ENCODE assay signal across 31 mouse cellular contexts in genomic region chr2:76042210-76042609, GRCm38 (mm10).
DNase-seq lines count a peak whose midpoint lies in the region; ATAC-seq and TF ChIP-seq lines count a peak whose summit lies in the region.
"Had no signal": no experiment of that assay in that cellular context is flagged by ENCODE, and none has a peak within 500 bp of the region (broad histone marks: within the 10 kb centered on the region; RNA-seq: fewer than 3 reads in every experiment).

No protein-coding gene starts in this region.

- H3K9ac ChIP-seq in MEL (ENCODE audit: control insufficient read depth, low read depth, low read length, poor library complexity, severe bottlenecking), result no peak overlapping the region
- H3K9ac ChIP-seq in liver, embryonic 12.5 days, result no peak overlapping the region
- no peak overlapping the region for H3K9ac ChIP-seq in liver, postnatal 0 days (replicated peaks)
- H3K9ac ChIP-seq: embryonic facial prominence, embryonic 12.5 days; heart, embryonic 12.5 days; hindbrain, embryonic 15.5 days; neural tube, embryonic 12.5 days had no signal

- H3K4me3 ChIP-seq in MEL (ENCODE audit: control insufficient read depth in 1 of 2, insufficient read depth in 1 of 2, low read depth in 2 of 2, low read length in 2 of 2), result no peak overlapping the region
- no peak overlapping the region for H3K4me3 ChIP-seq in liver, embryonic 12.5 days
- no peak overlapping the region for H3K4me3 ChIP-seq in liver, postnatal 0 days (ENCODE audit: low read depth, low read length)
- H3K4me3 ChIP-seq: embryonic facial prominence, embryonic 12.5 days; heart, embryonic 12.5 days; hindbrain, embryonic 15.5 days; myocyte; neural tube, embryonic 12.5 days had no signal

- ATAC-seq in common myeloid progenitor, adult 5-6 weeks (replicated peaks; ENCODE audit: low read depth, poor library complexity, severe bottlenecking), result peak; percentile 96
- peak; percentile 59 for ATAC-seq in liver, embryonic 12.5 days
- ATAC-seq in liver, postnatal 0 days, result peak; percentile 35; the same call in 1 of the 2 replicates
- ATAC-seq: forebrain, embryonic 14.5 days; midbrain, embryonic 16.5 days had no signal

- H3K27ac ChIP-seq in MEL (ENCODE audit: control insufficient read depth, low read depth, low read length), result no peak overlapping the region
- H3K27ac ChIP-seq in liver, embryonic 12.5 days, result no peak overlapping the region
- H3K27ac ChIP-seq in liver, postnatal 0 days (ENCODE audit: low read depth), result no peak overlapping the region
- H3K27ac ChIP-seq: embryonic facial prominence, embryonic 12.5 days; hindbrain, embryonic 15.5 days; neural tube, embryonic 12.5 days; stomach, postnatal 0 days had no signal

- peak; percentile 6 for DNase-seq in MEL (ENCODE audit: low read depth, low spot score)
- no peak for DNase-seq in liver, postnatal 0 days
- no peak for DNase-seq in left cerebral cortex, postnatal 14 days (ENCODE audit: low spot score in 2 of 2)
- DNase-seq in thymus, postnatal 14 days, result no peak
- no peak for DNase-seq in left cerebral cortex, postnatal 25 days (ENCODE audit: low spot score in 2 of 2)
- DNase-seq: adrenal gland, postnatal 36 days; cerebellum, adult 8-10 months; cerebellum, postnatal 25 days; embryo, embryonic 11 days; gastrocnemius, postnatal 25 days; heart, adult 11 months; heart, postnatal 4 days; kidney, adult 18-20 months; kidney, postnatal 36 days; lung, postnatal 36 days; right cerebral cortex, adult 18-20 months; right cerebral cortex, postnatal 4 days; thymus, adult 2 months; thymus, postnatal 4 days had no signal

- no peak for TF ChIP-seq POLR2A in MEL (IDR thresholded peaks at IDR 0.05; ENCODE audit: control insufficient read depth in 1 of 2, insufficient read depth in 1 of 2, low read depth in 1 of 2, low read length in 2 of 2, poor library complexity in 1 of 2)

- TF ChIP-seq RAD21 in MEL (IDR thresholded peaks at IDR 0.05; ENCODE audit: low read depth, low read length), result no peak

- no peaks in the 10 kb centered on the region for H3K79me2 ChIP-seq in MEL (ENCODE audit: control insufficient read depth, insufficient read depth, low read length, poor library complexity)

- intact Hi-C loops in left cerebral cortex, postnatal 14 days (cut with DNase I), result no loop called here
- intact Hi-C loops in left cerebral cortex, postnatal 25 days (cut with DNase I), result no loop called here

- H3K36me3 ChIP-seq in MEL (ENCODE audit: control insufficient read depth in 1 of 2, insufficient read depth in 2 of 2, low read length in 2 of 2), result no peaks in the 10 kb centered on the region
- no peaks in the 10 kb centered on the region for H3K36me3 ChIP-seq in liver, embryonic 12.5 days
- H3K36me3 ChIP-seq in liver, postnatal 0 days (replicated peaks; ENCODE audit: insufficient read depth, low read length), result no peaks in the 10 kb centered on the region
- H3K36me3 ChIP-seq: embryonic facial prominence, embryonic 12.5 days; G1E; heart, embryonic 12.5 days; hindbrain, embryonic 15.5 days; neural tube, embryonic 12.5 days had no signal

- no peaks in the 10 kb centered on the region for H3K9me3 ChIP-seq in MEL (replicated peaks; ENCODE audit: insufficient read depth, low read length)
- no peaks in the 10 kb centered on the region for H3K9me3 ChIP-seq in liver, embryonic 12.5 days (replicated peaks)
- no peaks in the 10 kb centered on the region for H3K9me3 ChIP-seq in liver, postnatal 0 days (ENCODE audit: low read length)
- H3K9me3 ChIP-seq: embryonic facial prominence, embryonic 12.5 days; G1E; heart, embryonic 12.5 days; hindbrain, embryonic 15.5 days; neural tube, embryonic 12.5 days had no signal

- TF ChIP-seq CTCF in MEL (IDR thresholded peaks at IDR 0.05 in 2 of 3, conservative IDR thresholded peaks at IDR 0.05 in 1 of 3; ENCODE audit: control insufficient read depth in 1 of 3, insufficient read depth in 1 of 3, low read depth in 2 of 3, low read length in 3 of 3, poor library complexity in 1 of 3, severe bottlenecking in 1 of 3), result no peak
- no peak for TF ChIP-seq CTCF in liver, postnatal 0 days (IDR thresholded peaks at IDR 0.05; ENCODE audit: low read depth)

- H3K4me1 ChIP-seq in MEL (ENCODE audit: control insufficient read depth in 1 of 2, insufficient read depth in 2 of 2, low read length in 2 of 2), result peaks cover 0 to 2% of the 10 kb centered on the region in 2 experiments; a peak in 1 of 4 replicates
- peaks cover 12% of the 10 kb centered on the region for H3K4me1 ChIP-seq in liver, embryonic 12.5 days
- H3K4me1 ChIP-seq in liver, postnatal 0 days (ENCODE audit: insufficient read depth), result no peaks in the 10 kb centered on the region
- H3K4me1 ChIP-seq: heart, embryonic 12.5 days; hindbrain, embryonic 15.5 days; neural tube, embryonic 12.5 days had no signal

- H3K4me2 ChIP-seq in liver, embryonic 12.5 days, result peak overlapping the region; percentile 28
- H3K4me2 ChIP-seq in liver, postnatal 0 days (ENCODE audit: low read depth, low read length), result no peak overlapping the region
- H3K4me2 ChIP-seq: embryonic facial prominence, embryonic 12.5 days; heart, embryonic 12.5 days; hindbrain, embryonic 15.5 days; midbrain, embryonic 11.5 days; neural tube, embryonic 12.5 days had no signal

- no peak for TF ChIP-seq EP300 in MEL (IDR thresholded peaks at IDR 0.05; ENCODE audit: low read depth in 1 of 2, low read length in 2 of 2)
- TF ChIP-seq EP300 in liver, postnatal 0 days (IDR thresholded peaks at IDR 0.05; ENCODE audit: low read depth), result no peak

- 15% methylated on average over 10 of the region's 10 CpGs for WGBS in liver, embryonic 12.5 days (ENCODE audit: insufficient replicate concordance)
- 30% methylated on average over 10 of the region's 10 CpGs for WGBS in liver, postnatal 0 days (ENCODE audit: insufficient replicate concordance)

- H3K27me3 ChIP-seq in MEL (ENCODE audit: control insufficient read depth in 1 of 2, insufficient read depth in 2 of 2, low read length in 2 of 2), result peaks cover 0 to 4% of the 10 kb centered on the region in 2 experiments; a peak in 2 of 4 replicates
- H3K27me3 ChIP-seq in liver, embryonic 12.5 days (replicated peaks), result no peaks in the 10 kb centered on the region
- no peaks in the 10 kb centered on the region for H3K27me3 ChIP-seq in liver, postnatal 0 days (ENCODE audit: insufficient read depth, low read length)
- H3K27me3 ChIP-seq: embryonic facial prominence, embryonic 12.5 days; heart, embryonic 12.5 days; hindbrain, embryonic 15.5 days; neural tube, embryonic 12.5 days had no signal

TF ChIP-seq in MEL, 35 proteins besides CTCF, POLR2A, EP300 and RAD21:
- no peak for TF ChIP-seq RCOR1 (IDR thresholded peaks at IDR 0.05; ENCODE audit: low read depth, low read length)
- no peak for TF ChIP-seq NRF1 (IDR thresholded peaks at IDR 0.05; ENCODE audit: insufficient read depth, low read depth, low read length, poor library complexity, severe bottlenecking)
- TF ChIP-seq BHLHE40 (IDR thresholded peaks at IDR 0.05; ENCODE audit: borderline replicate concordance, low read depth, low read length), result no peak
- TF ChIP-seq GABPA (IDR thresholded peaks at IDR 0.05; ENCODE audit: low read depth, low read length), result no peak
- TF ChIP-seq USF2 (IDR thresholded peaks at IDR 0.05; ENCODE audit: borderline replicate concordance in 1 of 2, insufficient read depth in 1 of 2, low read depth in 1 of 2, low read length in 2 of 2), result no peak
- no peak for TF ChIP-seq KAT2A (conservative IDR thresholded peaks at IDR 0.05; ENCODE audit: low read depth, low read length)
- no peak for TF ChIP-seq MAZ (IDR thresholded peaks at IDR 0.05; ENCODE audit: low read depth, low read length)
- no peak for TF ChIP-seq USF1 (IDR thresholded peaks at IDR 0.05; ENCODE audit: low read depth, low read length)
- no peak for TF ChIP-seq POLR2AphosphoS2 (IDR thresholded peaks at IDR 0.05; ENCODE audit: low read length)
- no peak for TF ChIP-seq E2F4 (IDR thresholded peaks at IDR 0.05; ENCODE audit: borderline replicate concordance, low read depth, low read length)
- no peak for TF ChIP-seq MYB (IDR thresholded peaks at IDR 0.05; ENCODE audit: low read depth, low read length)
- no peak for TF ChIP-seq ZC3H11A (IDR thresholded peaks at IDR 0.05; ENCODE audit: low read depth, low read length)
- TF ChIP-seq POLR2AphosphoS5 (IDR thresholded peaks at IDR 0.05; ENCODE audit: borderline replicate concordance, low read depth, low read length), result no peak
- no peak for TF ChIP-seq HCFC1 (IDR thresholded peaks at IDR 0.05; ENCODE audit: low read depth, low read length)
- no peak for TF ChIP-seq ETS1 (IDR thresholded peaks at IDR 0.05; ENCODE audit: low read depth, low read length)
- TF ChIP-seq JUND (IDR thresholded peaks at IDR 0.05; ENCODE audit: low read depth, low read length), result no peak
- no peak for TF ChIP-seq MEF2A (IDR thresholded peaks at IDR 0.05; ENCODE audit: extremely low read depth, insufficient replicate concordance, low read depth, low read length, poor library complexity, severe bottlenecking)
- no peak for TF ChIP-seq MAX (IDR thresholded peaks at IDR 0.05; ENCODE audit: low read length)
- no peak for TF ChIP-seq UBTF (IDR thresholded peaks at IDR 0.05; ENCODE audit: borderline replicate concordance, insufficient read depth, low read depth, low read length)

Comparison
In these comparisons a context has a peak if more than half of its experiments do, and no peak if none do; other contexts are left out.
1. ATAC-seq: peak in every context shown above with its lines; median percentile 96 in common myeloid progenitor, adult 5-6 weeks; 59 in liver, embryonic 12.5 days; 35 in liver, postnatal 0 days.